Mouse (Mus musculus): ENCODE measurements at regions not wholly inside any gene's neighbourhood (a gene's known extent, or its start where the extent isn't known, plus 50 kb on each side); places are given as distances from the start of the nearest gene placed in this dataset.

GRCm38 (mm10) chr15:57593326-57594004 is 116.0 kb upstream of the Slc22a22 start:
- Histone ChIP-seq H3K4me1 (replicated peaks; ENCODE audit: control insufficient read depth, insufficient read depth, low read length) (peaks cover 5% of the 10 kb centered on the region; the same call in 1 of the 2 replicates), H3K4me3 (ENCODE audit: low read depth, low read length) (no peak overlapping the region), H3K4me2 (ENCODE audit: low read depth, low read length, severe bottlenecking) (no peak overlapping the region), H3K36me3 (ENCODE audit: control insufficient read depth, insufficient read depth, low read length) (no peaks in the 10 kb centered on the region), H3K27ac (ENCODE audit: low read depth, low read length) (no peak overlapping the region), H3K27me3 (ENCODE audit: control insufficient read depth, insufficient read depth, low read length) (no peaks in the 10 kb centered on the region), H3K9ac (ENCODE audit: low read length) (no peak overlapping the region), H3K9me3 (ENCODE audit: control insufficient read depth, low read length) (no peaks in the 10 kb centered on the region)
- ATAC-seq (replicated peaks; ENCODE audit: low FRiP score) (no peak), DNase-seq (ENCODE audit: low spot score) (no peak)
- WGBS = 90% methylated on average over 4 of the region's 4 CpGs

- Histone ChIP-seq H3K27me3 (ENCODE audit: control insufficient read depth, insufficient read depth, low read length) (no peaks in the 10 kb centered on the region), H3K36me3 (ENCODE audit: control insufficient read depth, insufficient read depth, low read length) (no peaks in the 10 kb centered on the region), H3K27ac (ENCODE audit: low read depth, low read length) (no peak overlapping the region), H3K9me3 (ENCODE audit: control insufficient read depth, low read length) (no peaks in the 10 kb centered on the region), H3K4me3 (ENCODE audit: low read depth, low read length) (no peak overlapping the region), H3K4me2 (ENCODE audit: low read depth, low read length, severe bottlenecking) (no peak overlapping the region), H3K9ac (ENCODE audit: low read length) (no peak overlapping the region), H3K4me1 (replicated peaks; ENCODE audit: control insufficient read depth, insufficient read depth, low read length) (peaks cover 5% of the 10 kb centered on the region; the same call in 1 of the 2 replicates)
- WGBS = 72% methylated on average over 7 of the region's 7 CpGs
- ATAC-seq (replicated peaks; ENCODE audit: low FRiP score) (no peak), DNase-seq (ENCODE audit: low spot score) (no peak)
These were observed 113.3 kb upstream of the Slc22a22 start for GRCm38 (mm10) chr15:57590597-57591219.

GRCm38 (mm10) chr15:57589404-57590377 is 112.3 kb upstream of the Slc22a22 start:
- no peak overlapping the region for H3K9ac ChIP-seq (ENCODE audit: low read length)
- peak; percentile 84 for ATAC-seq (replicated peaks; ENCODE audit: low FRiP score)
- H3K27ac ChIP-seq (ENCODE audit: low read depth, low read length) = no peak overlapping the region
- H3K4me1 ChIP-seq (replicated peaks; ENCODE audit: control insufficient read depth, insufficient read depth, low read length) = peaks cover 5% of the 10 kb centered on the region; the same call in 1 of the 2 replicates
- H3K4me3 ChIP-seq (ENCODE audit: low read depth, low read length) = no peak overlapping the region
- no peaks in the 10 kb centered on the region for H3K9me3 ChIP-seq (ENCODE audit: control insufficient read depth, low read length)
- H3K36me3 ChIP-seq (ENCODE audit: control insufficient read depth, insufficient read depth, low read length) = no peaks in the 10 kb centered on the region
- DNase-seq (ENCODE audit: low spot score) = peak; percentile 77
- no peaks in the 10 kb centered on the region for H3K27me3 ChIP-seq (ENCODE audit: control insufficient read depth, insufficient read depth, low read length)
- WGBS = 50% methylated on average over 9 of the region's 12 CpGs
- H3K4me2 ChIP-seq (ENCODE audit: low read depth, low read length, severe bottlenecking) = 0 out of 2 replicates have a peak overlapping the region, but pooled peaks have one; percentile 2

GRCm38 (mm10) chr15:57585411-57585810 is 108.0 kb upstream of the Slc22a22 start:
- Histone ChIP-seq H3K36me3 (ENCODE audit: control insufficient read depth, insufficient read depth, low read length) (no peaks in the 10 kb centered on the region), H3K4me2 (ENCODE audit: low read depth, low read length, severe bottlenecking) (no peak overlapping the region), H3K27me3 (ENCODE audit: control insufficient read depth, insufficient read depth, low read length) (no peaks in the 10 kb centered on the region), H3K27ac (ENCODE audit: low read depth, low read length) (no peak overlapping the region), H3K4me1 (replicated peaks; ENCODE audit: control insufficient read depth, insufficient read depth, low read length) (peaks cover 5% of the 10 kb centered on the region; the same call in 1 of the 2 replicates), H3K9me3 (ENCODE audit: control insufficient read depth, low read length) (no peaks in the 10 kb centered on the region), H3K4me3 (ENCODE audit: low read depth, low read length) (no peak overlapping the region), H3K9ac (ENCODE audit: low read length) (no peak overlapping the region)
- DNase-seq (ENCODE audit: low spot score) (no peak), ATAC-seq (replicated peaks; ENCODE audit: low FRiP score) (no peak)
- 73% methylated on average over 1 of the region's 1 CpGs for WGBS

- no peak overlapping the region for H3K4me2 ChIP-seq (ENCODE audit: low read depth, low read length, severe bottlenecking)
- DNase-seq (ENCODE audit: low spot score) (no peak), ATAC-seq (replicated peaks; ENCODE audit: low FRiP score) (no peak)
- no peaks in the 10 kb centered on the region for H3K36me3 ChIP-seq (ENCODE audit: control insufficient read depth, insufficient read depth, low read length)
- H3K27me3 ChIP-seq (ENCODE audit: control insufficient read depth, insufficient read depth, low read length) = no peaks in the 10 kb centered on the region
- H3K4me1 ChIP-seq (replicated peaks; ENCODE audit: control insufficient read depth, insufficient read depth, low read length) = no peaks in the 10 kb centered on the region; the same call in 1 of the 2 replicates
- no peaks in the 10 kb centered on the region for H3K9me3 ChIP-seq (ENCODE audit: control insufficient read depth, low read length)
- no peak overlapping the region for H3K27ac ChIP-seq (ENCODE audit: low read depth, low read length)
- no peak overlapping the region for H3K9ac ChIP-seq (ENCODE audit: low read length)
- 91% methylated on average over 11 of the region's 11 CpGs for WGBS
- H3K4me3 ChIP-seq (ENCODE audit: low read depth, low read length) = no peak overlapping the region
These were observed 107.1 kb upstream of the Slc22a22 start for GRCm38 (mm10) chr15:57584498-57584897.

GRCm38 (mm10) chr15:57581266-57581665 is 103.8 kb upstream of the Slc22a22 start:
- no peak overlapping the region for H3K27ac ChIP-seq (ENCODE audit: low read depth, low read length)
- no peaks in the 10 kb centered on the region for H3K4me1 ChIP-seq (replicated peaks; ENCODE audit: control insufficient read depth, insufficient read depth, low read length)
- ATAC-seq (replicated peaks; ENCODE audit: low FRiP score) (no peak), DNase-seq (ENCODE audit: low spot score) (no peak)
- no peak overlapping the region for H3K9ac ChIP-seq (ENCODE audit: low read length)
- no peaks in the 10 kb centered on the region for H3K27me3 ChIP-seq (ENCODE audit: control insufficient read depth, insufficient read depth, low read length)
- H3K9me3 ChIP-seq (ENCODE audit: control insufficient read depth, low read length) = no peaks in the 10 kb centered on the region
- no peak overlapping the region for H3K4me3 ChIP-seq (ENCODE audit: low read depth, low read length)
- no peaks in the 10 kb centered on the region for H3K36me3 ChIP-seq (ENCODE audit: control insufficient read depth, insufficient read depth, low read length)
- no peak overlapping the region for H3K4me2 ChIP-seq (ENCODE audit: low read depth, low read length, severe bottlenecking)

- ATAC-seq (replicated peaks; ENCODE audit: low FRiP score) (no peak), DNase-seq (ENCODE audit: low spot score) (no peak)
- Histone ChIP-seq H3K36me3 (ENCODE audit: control insufficient read depth, insufficient read depth, low read length) (no peaks in the 10 kb centered on the region), H3K27ac (ENCODE audit: low read depth, low read length) (no peak overlapping the region), H3K4me2 (ENCODE audit: low read depth, low read length, severe bottlenecking) (no peak overlapping the region), H3K4me3 (ENCODE audit: low read depth, low read length) (no peak overlapping the region), H3K9me3 (ENCODE audit: control insufficient read depth, low read length) (no peaks in the 10 kb centered on the region), H3K9ac (ENCODE audit: low read length) (no peak overlapping the region), H3K4me1 (replicated peaks; ENCODE audit: control insufficient read depth, insufficient read depth, low read length) (no peaks in the 10 kb centered on the region), H3K27me3 (ENCODE audit: control insufficient read depth, insufficient read depth, low read length) (no peaks in the 10 kb centered on the region)
- WGBS = 71% methylated on average over 2 of the region's 2 CpGs
These were observed 101.4 kb upstream of the Slc22a22 start for GRCm38 (mm10) chr15:57578794-57579193.

GRCm38 (mm10) chr15:57574080-57574618 is 96.7 kb upstream of the Slc22a22 start:
- ATAC-seq (replicated peaks; ENCODE audit: low FRiP score) (no peak), DNase-seq (ENCODE audit: low spot score) (no peak)
- H3K4me1 ChIP-seq (replicated peaks; ENCODE audit: control insufficient read depth, insufficient read depth, low read length) = no peaks in the 10 kb centered on the region
- H3K27ac ChIP-seq (ENCODE audit: low read depth, low read length) = no peak overlapping the region
- no peaks in the 10 kb centered on the region for H3K27me3 ChIP-seq (ENCODE audit: control insufficient read depth, insufficient read depth, low read length)
- WGBS = 41% methylated on average over 2 of the region's 2 CpGs
- H3K36me3 ChIP-seq (ENCODE audit: control insufficient read depth, insufficient read depth, low read length) = no peaks in the 10 kb centered on the region
- H3K9me3 ChIP-seq (ENCODE audit: control insufficient read depth, low read length) = no peaks in the 10 kb centered on the region
- no peak overlapping the region for H3K4me3 ChIP-seq (ENCODE audit: low read depth, low read length)
- H3K9ac ChIP-seq (ENCODE audit: low read length) = no peak overlapping the region
- H3K4me2 ChIP-seq (ENCODE audit: low read depth, low read length, severe bottlenecking) = no peak overlapping the region
